ENCODE assay signal across 8 mouse cellular contexts in the genomic region with DNA sequence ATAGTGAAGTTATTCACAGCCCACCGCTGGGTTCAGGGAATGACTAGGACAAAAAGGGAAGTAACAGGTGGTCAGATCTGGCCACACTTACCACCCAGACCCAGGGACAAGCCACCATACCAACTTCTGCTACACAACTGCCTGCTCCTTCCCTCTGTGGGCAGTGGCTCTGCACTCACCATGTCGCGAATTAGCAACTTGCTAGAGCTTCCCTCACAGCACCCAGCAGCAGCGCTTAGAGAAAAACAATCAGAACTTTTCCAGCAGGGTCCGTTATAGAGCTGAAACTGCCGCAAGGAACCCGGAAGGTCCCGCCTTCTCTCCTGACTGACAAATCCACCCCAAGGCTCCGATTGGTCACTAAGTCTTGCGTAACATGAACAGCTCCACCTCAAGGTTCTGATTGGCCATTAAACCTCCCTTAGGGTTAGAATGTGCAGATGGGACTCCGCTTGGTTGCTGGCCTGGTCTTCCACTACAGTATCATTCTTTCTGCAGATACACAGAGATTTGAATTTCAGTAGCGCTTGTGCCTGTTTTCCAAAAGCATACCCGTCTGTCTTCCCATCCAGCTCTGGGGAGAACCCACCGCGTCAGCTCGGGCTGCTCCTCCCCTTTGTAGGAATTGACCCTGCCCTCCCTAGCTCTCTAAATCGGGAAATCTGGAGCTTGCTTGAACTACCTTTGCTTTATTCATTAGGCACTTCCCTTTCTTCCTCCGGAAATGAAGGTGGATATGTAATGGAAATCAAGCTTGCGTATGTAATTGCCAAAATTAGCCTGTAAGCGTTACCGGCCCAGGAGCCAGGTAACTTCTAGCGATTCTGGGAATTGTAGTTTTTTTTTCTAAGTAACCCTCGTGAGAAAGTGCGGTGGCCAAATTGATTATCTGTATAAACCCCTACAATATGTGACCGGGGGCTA. TPM values are rescaled to one million over a fixed set of nuclear protein-coding genes. Genes with fewer than 3 reads are reported as not detected.
A peak's percentile ranks its signal among the peaks of the same experiment; 100 is the strongest.
DNase-seq lines count a peak whose midpoint lies in the region; ATAC-seq and TF ChIP-seq lines count a peak whose summit lies in the region.

A gene (minus strand): TSS at position 332 of the 924 bp plus-strand sequence.

- peak within 1 kb of the TSS; percentile 74 for H3K4me3 ChIP-seq in G1E (ENCODE audit: low read depth, low read length)
- H3K4me3 ChIP-seq in forebrain, embryonic 16.5 days (replicated peaks; ENCODE audit: low read length) = peak within 1 kb of the TSS; percentile 76
- H3K4me3 ChIP-seq in layer of hippocampus, adult 2 months = peak within 1 kb of the TSS; percentile 88
- peak within 1 kb of the TSS; percentile 52 for H3K4me3 ChIP-seq in lung, embryonic 14.5 days (ENCODE audit: low read depth, low read length)
- peak within 1 kb of the TSS; percentile 73 for H3K4me3 ChIP-seq in olfactory bulb, adult 2 months (ENCODE audit: insufficient read depth, low read depth, low read length)
- H3K4me3 ChIP-seq in thymus, adult 2 months (ENCODE audit: control insufficient read depth, insufficient read depth, low read length) = peak within 1 kb of the TSS; percentile 86

- peak within 1 kb of the TSS; percentile 68 for H3K9ac ChIP-seq in forebrain, embryonic 16.5 days (replicated peaks; ENCODE audit: low read depth, low read length)
- peak within 1 kb of the TSS; percentile 55 for H3K9ac ChIP-seq in lung, embryonic 14.5 days

- TF ChIP-seq POLR2A in olfactory bulb, adult 2 months (IDR thresholded peaks at IDR 0.05; ENCODE audit: insufficient read depth, low read depth, low read length) = 0 out of 2 replicates have a peak, but pooled peaks have one; percentile 25
- TF ChIP-seq POLR2A in thymus, adult 2 months (IDR thresholded peaks at IDR 0.05; ENCODE audit: control insufficient read depth, extremely low read depth, insufficient read depth, low read length, poor library complexity) = no peak

- intact Hi-C loops in heart, postnatal 36 days (cut with DNase I) = loop anchor here (1.0 to 10.0 kb wide), 3 partner anchors 106 to 239 kb away; a partner anchor contains a TSS

- DNase-seq in G1E (ENCODE audit: low spot score) = peak; percentile 95
- peak; percentile 79 to 90 for DNase-seq in cerebellum, adult 18-20 months
- DNase-seq in heart, postnatal 36 days = peak; percentile 77 to 82
- peak; percentile 79 to 91 for DNase-seq in layer of hippocampus, adult 2 months (ENCODE audit: low spot score in 2 of 2)
- DNase-seq in lung, embryonic 14.5 days = peak; percentile 94
- DNase-seq in thymus, adult 2 months = peak; percentile 79

- TF ChIP-seq CTCF in G1E (IDR thresholded peaks at IDR 0.05; ENCODE audit: low read depth, low read length) = no peak
- no peak; the same call in none of the 2 replicates for TF ChIP-seq CTCF in layer of hippocampus, adult 2 months (conservative IDR thresholded peaks at IDR 0.05)
- 0 out of 2 replicates have a peak, but pooled peaks have one; percentile 20 for TF ChIP-seq CTCF in lung, embryonic 14.5 days (IDR thresholded peaks at IDR 0.05; ENCODE audit: low read depth)
- no peak for TF ChIP-seq CTCF in olfactory bulb, adult 2 months (IDR thresholded peaks at IDR 0.05; ENCODE audit: insufficient read depth, low read depth, low read length)
- no peak for TF ChIP-seq CTCF in thymus, adult 2 months (IDR thresholded peaks at IDR 0.05; ENCODE audit: borderline replicate concordance, control insufficient read depth, extremely low read depth, insufficient read depth, low read length, poor library complexity)

- peak within 1 kb of the TSS; percentile 63 for H3K4me2 ChIP-seq in forebrain, embryonic 16.5 days (ENCODE audit: low read length)
- peak within 1 kb of the TSS; percentile 63 for H3K4me2 ChIP-seq in lung, embryonic 14.5 days

- H3K27ac ChIP-seq in forebrain, embryonic 16.5 days (ENCODE audit: low read length) = peak within 1 kb of the TSS; percentile 95
- H3K27ac ChIP-seq in layer of hippocampus, adult 2 months = peak within 1 kb of the TSS; percentile 98
- peak within 1 kb of the TSS; percentile 77 for H3K27ac ChIP-seq in lung, embryonic 14.5 days (ENCODE audit: low read depth)
- H3K27ac ChIP-seq in olfactory bulb, adult 2 months (ENCODE audit: insufficient read depth, low read depth, low read length) = peak within 1 kb of the TSS; percentile 83
- H3K27ac ChIP-seq in thymus, adult 2 months (ENCODE audit: control insufficient read depth, insufficient read depth, low read length) = peak within 1 kb of the TSS; percentile 92

- no peaks in the 10 kb centered on the region for H3K9me3 ChIP-seq in G1E (replicated peaks)
- peaks cover 2% of the 10 kb centered on the region; the same call in 1 of the 2 replicates for H3K9me3 ChIP-seq in forebrain, embryonic 16.5 days (ENCODE audit: control insufficient read depth, low read length)
- no peaks in the 10 kb centered on the region for H3K9me3 ChIP-seq in lung, embryonic 14.5 days (ENCODE audit: low read depth, low read length)

- H3K4me1 ChIP-seq in G1E (ENCODE audit: insufficient read depth, low read depth, low read length) = 0 out of 2 replicates have a peak, but pooled peaks cover 3% of the 10 kb centered on the region
- 0 out of 2 replicates have a peak, but pooled peaks cover 2% of the 10 kb centered on the region for H3K4me1 ChIP-seq in forebrain, embryonic 16.5 days (replicated peaks; ENCODE audit: control insufficient read depth, insufficient read depth, low read length)
- H3K4me1 ChIP-seq in lung, embryonic 14.5 days (ENCODE audit: insufficient read depth) = no peaks in the 10 kb centered on the region
- H3K4me1 ChIP-seq in olfactory bulb, adult 2 months (ENCODE audit: control insufficient read depth, insufficient read depth, low read length) = no peaks in the 10 kb centered on the region
- H3K4me1 ChIP-seq in thymus, adult 2 months (replicated peaks; ENCODE audit: control insufficient read depth, insufficient read depth, low read length) = 0 out of 2 replicates have a peak, but pooled peaks cover 2% of the 10 kb centered on the region

- H3K36me3 ChIP-seq in G1E (replicated peaks) = peaks cover 9% of the 10 kb centered on the region
- no peaks in the 10 kb centered on the region for H3K36me3 ChIP-seq in forebrain, embryonic 16.5 days (ENCODE audit: control insufficient read depth, insufficient read depth)
- H3K36me3 ChIP-seq in lung, embryonic 14.5 days (ENCODE audit: insufficient read depth) = no peaks in the 10 kb centered on the region
- no peaks in the 10 kb centered on the region for H3K36me3 ChIP-seq in thymus, adult 2 months (ENCODE audit: control insufficient read depth, insufficient read depth, low read length)

- ATAC-seq in G1E (ENCODE audit: extremely low read depth, insufficient number of reproducible peaks, low FRiP score, poor library complexity, severe bottlenecking) = peak; percentile 97
- ATAC-seq in forebrain, embryonic 16.5 days = peak; percentile 99
- peak; percentile 100 for ATAC-seq in lung, embryonic 14.5 days (ENCODE audit: insufficient read depth)

- H3K27me3 ChIP-seq in G1E (ENCODE audit: insufficient read depth, low read length) = no peaks in the 10 kb centered on the region
- H3K27me3 ChIP-seq in forebrain, embryonic 16.5 days (replicated peaks; ENCODE audit: control insufficient read depth, insufficient read depth, low read length) = no peaks in the 10 kb centered on the region
- H3K27me3 ChIP-seq in lung, embryonic 14.5 days (ENCODE audit: insufficient read depth, low read length) = no peaks in the 10 kb centered on the region
- H3K27me3 ChIP-seq in thymus, adult 2 months (ENCODE audit: control insufficient read depth, insufficient read depth, low read length) = no peaks in the 10 kb centered on the region

- under 1% methylated on average over 25 of the region's 25 CpGs for WGBS in forebrain, embryonic 16.5 days
- WGBS in lung, embryonic 14.5 days = under 1% methylated on average over 25 of the region's 25 CpGs
- WGBS in olfactory bulb, adult 2 months = under 1% methylated on average over 25 of the region's 25 CpGs
- 1% methylated on average over 25 of the region's 25 CpGs for WGBS in thymus, adult 2 months

RNA-seq across cellular contexts. Expression of the gene that starts here (rescaled TPM):
- total RNA-seq in G1E (2014; fragmentation: Nextera tagmentation) (35.1 and 35.4 TPM in 2 replicates), G1E (2017) (41.4 and 46.4 TPM in 2 replicates)
- polyA plus RNA-seq in G1E (2012) = 0.67 and 0.90 TPM in 2 replicates
- 8.8 and 10.2 TPM in 2 replicates for polyA plus RNA-seq in forebrain, embryonic 16.5 days (2015; fragmentation: Nextera tagmentation; extraction: Ambion mirVana)
- 10 to 100 TPM; 10.5 to 12.2 TPM for total RNA-seq in heart, postnatal 36 days (2021)
- 10 to 100 TPM; 12.4 to 13.0 TPM for total RNA-seq in layer of hippocampus, adult 2 months (2021)
- 11.0 and 11.1 TPM in 2 replicates for polyA plus RNA-seq in lung, embryonic 14.5 days (2014; fragmentation: Nextera tagmentation; extraction: Ambion mirVana)
- polyA plus RNA-seq in olfactory bulb, adult 2 months (2012; ENCODE audit: insufficient read depth, insufficient read length, low replicate concordance, missing spikeins) = not detected in 2 replicates
- 4.3 and 5.1 TPM in 2 replicates for polyA plus RNA-seq in thymus, adult 2 months (2012; rRNA removed)

Comparison
In these comparisons a context has a peak if more than half of its experiments do, and no peak if none do; other contexts are left out.
1. Peak in every context shown above with its lines: DNase-seq, ATAC-seq, H3K4me3 ChIP-seq and H3K27ac ChIP-seq.